Mouse (Mus musculus) cerebellum, adult 2 months (tissue): ENCODE data around the gene Patl1.

Source experiments
- CTCF ChIP-seq: fragments of 200-500 bp; IDR thresholded peaks from 2 replicates; pipeline ENCODE4 v1.5.1; 2011; ENCODE audit warnings: low read depth, mild to moderate bottlenecking, control low read depth, low read length, moderate library complexity, borderline replicate concordance; ENCODE audit not compliant: insufficient read depth
- POLR2A ChIP-seq: fragments of 200-500 bp; IDR thresholded peaks from 2 replicates; pipeline ENCODE4 v1.6.1; 2011; ENCODE audit warnings: low read length, control low read depth, borderline replicate concordance; ENCODE audit not compliant: insufficient read depth

GRCm38 (mm10) chr19:11886265-11886664 is 25.9 kb upstream of the Patl1 start, which contains the start of gene Olfr1420:
- TF ChIP-seq CTCF, result no peak
- TF ChIP-seq POLR2A, result no peak
